Mouse (Mus musculus): ENCODE data around the gene Gucy2d.

Gene Gucy2d

DNA sequence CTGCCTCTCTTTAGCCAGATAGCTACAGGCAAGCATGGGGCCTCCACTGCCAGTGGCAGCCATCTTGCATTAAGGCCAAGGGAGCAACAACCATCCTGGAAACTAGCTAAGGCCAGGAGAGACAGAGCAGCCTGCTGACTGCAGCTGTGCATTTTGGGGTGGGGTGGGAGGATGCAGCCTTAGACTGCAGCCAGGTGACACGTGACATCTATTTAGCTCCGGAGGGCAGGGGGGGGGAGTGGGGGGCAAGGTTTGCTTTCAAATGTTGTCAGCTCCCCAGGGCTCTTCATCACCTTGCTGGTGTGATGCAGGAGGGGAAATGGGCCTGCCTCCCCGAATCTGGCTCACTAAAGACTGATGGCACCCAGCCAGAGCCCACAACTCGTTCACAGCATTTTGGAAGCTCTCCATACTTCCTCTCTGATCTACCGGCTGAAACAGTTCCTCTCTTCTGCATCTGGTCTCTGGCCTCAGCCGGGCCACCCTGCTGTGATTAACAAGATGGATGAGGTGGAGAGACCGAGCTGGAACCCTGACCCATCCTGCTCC is 83.7 kb downstream of the Gucy2d start:
- peak; percentile 64 for DNase-seq

DNA sequence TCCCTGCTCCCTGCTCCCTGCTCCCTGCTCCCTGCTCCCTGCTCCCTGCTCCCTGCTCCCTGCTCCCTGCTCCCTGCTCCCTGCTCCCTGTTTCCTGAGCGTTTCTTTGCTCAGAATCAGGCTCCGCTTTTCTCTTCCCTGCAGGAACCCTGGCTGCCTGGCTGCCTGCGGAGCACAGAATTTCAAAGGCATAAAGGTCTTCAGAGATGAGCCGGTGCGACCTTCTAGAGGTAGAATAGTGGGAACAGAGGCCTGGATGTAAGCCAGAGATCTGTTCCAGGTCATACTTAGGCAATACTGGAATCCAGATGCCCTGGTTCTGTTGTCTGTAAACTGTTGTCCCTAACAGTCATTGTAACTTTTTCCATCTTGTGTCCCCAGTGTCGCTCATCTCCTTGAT is 84.2 kb downstream of the Gucy2d start:
- DNase-seq: no peak

DNA sequence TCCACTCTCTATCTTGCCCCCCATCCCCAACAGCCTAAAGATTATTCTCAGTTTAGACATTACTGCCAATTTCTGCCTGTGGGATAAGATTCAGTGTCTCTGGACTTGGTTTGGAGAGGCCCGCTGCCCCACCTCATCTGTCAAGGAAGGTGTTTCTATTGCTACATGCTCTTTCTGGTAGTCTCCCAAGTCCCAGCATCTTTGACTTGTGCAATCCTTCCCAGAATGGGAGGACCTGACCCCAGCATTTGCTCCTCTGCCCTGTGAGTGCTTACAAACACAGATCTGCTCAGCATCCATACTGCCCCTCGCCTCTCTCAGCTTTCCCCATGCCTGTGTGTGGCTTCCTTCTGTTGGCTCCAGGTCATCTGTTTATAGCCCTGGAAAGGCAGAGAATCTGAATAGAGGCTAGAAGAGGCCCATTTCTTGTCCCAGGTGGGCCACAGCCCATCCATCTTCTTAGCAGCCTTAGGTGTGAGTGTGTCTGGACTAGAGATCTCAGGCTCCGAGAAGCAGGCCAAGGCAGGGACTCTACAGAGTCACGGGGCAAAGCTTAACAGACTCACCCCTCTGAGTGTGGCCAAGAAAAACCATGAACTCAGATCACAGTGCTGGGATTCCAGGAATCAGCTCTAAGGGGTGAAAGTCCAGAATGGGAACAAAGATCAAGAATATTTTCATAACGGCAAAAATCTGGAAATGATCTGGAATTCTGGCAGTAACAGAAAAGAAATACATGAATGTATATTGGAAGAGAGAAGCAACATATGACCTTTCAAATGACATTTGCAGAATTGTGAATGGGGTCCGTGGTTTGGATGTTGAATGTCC is 84.9 kb downstream of the Gucy2d start:
- DNase-seq: no peak
